Mouse (Mus musculus) heart, postnatal 4 days (tissue): ENCODE results near the gene Evi5l. TPM values are rescaled to one million over a fixed set of nuclear protein-coding genes. Genes with fewer than 3 reads are reported as not detected.

ENCODE experiments used
- total RNA-seq, 2 experiments: library from RNA; stranded (reverse); gene quantifications; 2 replicates each; pipeline ENCODE4 v1.2.3; 2021

The Evi5l gene
- total RNA-seq, 2 experiments from 2014 or later, result 19.1 to 26.0 TPM

Other genes with a start within 250 kb of the Evi5l start
- not detected for gene Cd209b, start 239.7 kb upstream of the Evi5l start, total RNA-seq
- not detected for gene Cd209c, start 211.8 kb upstream of the Evi5l start, total RNA-seq
- gene Cd209f, start 60.7 kb upstream of the Evi5l start, total RNA-seq, result not detected
- gene Cd209g, start 32.5 kb upstream of the Evi5l start, total RNA-seq, result not detected
- gene Prr36, start 50.9 kb downstream of the Evi5l start, total RNA-seq, result under 1 TPM; 0.05 to 0.07 TPM
- under 1 TPM; 0.14 TPM for gene Lrrc8e, start 60.3 kb downstream of the Evi5l start, total RNA-seq
- gene Map2k7, start 72.2 kb downstream of the Evi5l start, total RNA-seq, result 10 to 100 TPM; 66.7 to 68.9 TPM
- gene Gm49320, start 72.3 kb downstream of the Evi5l start, total RNA-seq, result under 1 TPM; 0.24 to 0.52 TPM
- 1 to 10 TPM; 4.0 to 5.5 TPM for gene Tgfbr3l, start 81.6 kb downstream of the Evi5l start, total RNA-seq
- 10 to 100 TPM; 19.5 to 21.6 TPM for gene Snapc2, start 86.5 kb downstream of the Evi5l start, total RNA-seq
- 10 to 100 TPM in 1 of 2 experiments, 1 to 10 TPM in 1; 9.6 to 10.1 TPM for gene Ctxn1, start 92.7 kb downstream of the Evi5l start, total RNA-seq
- 100 to 1,000 TPM; 107 to 112 TPM for gene Timm44, start 109.3 kb downstream of the Evi5l start, total RNA-seq
- 10 to 100 TPM in 1 of 2 experiments, 1 to 10 TPM in 1; 8.2 to 10.3 TPM for gene Ccl25, start 158.6 kb downstream of the Evi5l start, total RNA-seq
- gene Elavl1, start 158.8 kb downstream of the Evi5l start, total RNA-seq, result 10 to 100 TPM; 95.8 to 96.1 TPM